Mouse (Mus musculus) liver, embryonic 14.5 days (tissue): Measurements from ENCODE around the gene Commd1. TPM values are rescaled to one million over a fixed set of nuclear protein-coding genes. Genes with fewer than 3 reads are reported as not detected.

Experiments used
- ATAC-seq: fragments of 200-750 bp; cut with Nextera tagmentation; 2 replicates; pipeline ENCODE4 v1.8.0; 2017; ENCODE audit warnings: moderate number of reproducible peaks, mild to moderate bottlenecking, moderate library complexity; ENCODE audit not compliant: insufficient read depth
- DNase-seq, 3 experiments: peaks; one replicate each; pipeline ENCODE4 v3.0.0-alpha.2; 2012 to 2013; ENCODE audit warnings: low read depth in 3 of 3, low spot score in 3 of 3
- H3K27ac ChIP-seq: fragments of 300-500 bp; sonication (generic); 2 replicates; pipeline ENCODE4 v1.5.1; 2014; ENCODE audit warnings: moderate library complexity, mild to moderate bottlenecking, control low read depth, inconsistent platforms
- H3K27me3 ChIP-seq: fragments of 300-500 bp; sonication (generic); 2 replicates; pipeline ENCODE4 v1.6.1; 2014; ENCODE audit warnings: mild to moderate bottlenecking, low read length, moderate library complexity; ENCODE audit not compliant: control insufficient read depth, insufficient read depth
- H3K36me3 ChIP-seq: fragments of 300-500 bp; sonication (generic); replicated peaks from 2 replicates; pipeline ENCODE4 v1.6.1; 2014; ENCODE audit warnings: low read depth; ENCODE audit not compliant: control insufficient read depth, insufficient read depth
- H3K4me1 ChIP-seq, 2 experiments: fragments of 200-500 bp in 1 of 2; fragments of 300-500 bp in 1 of 2; sonication (generic) in 1 of 2; replicated peaks; 2 replicates each; pipeline ENCODE4 v1.6.1; 2012 to 2014; ENCODE audit warnings: antibody characterized with exemption in 1 of 2, inconsistent platforms in 1 of 2, low read length in 1 of 2; ENCODE audit not compliant: control insufficient read depth in 2 of 2, insufficient read depth in 2 of 2
- H3K4me2 ChIP-seq: fragments of 300-500 bp; sonication (generic); 2 replicates; pipeline ENCODE4 v1.6.1; 2014; ENCODE audit warnings: low read depth, mild to moderate bottlenecking, control low read depth, moderate library complexity
- H3K4me3 ChIP-seq, 2 experiments: fragments of 200-500 bp in 1 of 2; fragments of 300-500 bp in 1 of 2; sonication (generic) in 1 of 2; 2 replicates each; pipeline ENCODE4 v1.5.1; 2012 to 2014; ENCODE audit warnings: low read depth in 2 of 2, low read length in 2 of 2, mild to moderate bottlenecking in 2 of 2, control low read depth in 1 of 2, inconsistent platforms in 1 of 2, moderate library complexity in 1 of 2; ENCODE audit not compliant: insufficient read depth in 1 of 2
- H3K9ac ChIP-seq: fragments of 300-500 bp; sonication (generic); replicated peaks from 2 replicates; pipeline ENCODE4 v1.6.1; 2014; ENCODE audit warnings: mild to moderate bottlenecking, control low read depth, moderate library complexity
- H3K9me3 ChIP-seq: fragments of 300-500 bp; sonication (generic); 2 replicates; pipeline ENCODE4 v1.6.1; 2016; ENCODE audit warnings: low read length, mixed read lengths; ENCODE audit not compliant: control insufficient read depth
- CTCF ChIP-seq: IDR thresholded peaks from 2 replicates; pipeline ENCODE4 v1.5.1; 2016; ENCODE audit warnings: antibody characterized with exemption, low read depth, control low read depth
- EP300 ChIP-seq: IDR thresholded peaks from 2 replicates; pipeline ENCODE4 v1.6.1; 2016; ENCODE audit warnings: antibody characterized with exemption, low read depth
- WGBS: fragments of 180-500 bp; shearing (Covaris S2); extraction: QIAGEN DNeasy Blood & Tissue Kit; methylation state at CpG from one replicate; pipeline ENCODE4 v1.1.7; 2014; ENCODE audit not compliant: insufficient replicate concordance; 5-methylcytosine and 5-hydroxymethylcytosine counted together
- polyA plus RNA-seq, 2 experiments: library from polyadenylated mRNA; depleted of rRNA in 1 of 2; stranded (reverse) in 1 of 2; unstranded in 1 of 2; fragments of >200 nt; fragmentation: Nextera tagmentation in 1 of 2; extraction: Ambion mirVana in 1 of 2; gene quantifications; 2 replicates each; pipeline versions ENCODE4 v1.2.1 to v1.2.3; 2012 to 2014

Commd1 gene
- polyA plus RNA-seq, 2 experiments, result 35.6 to 203 TPM

DNA sequence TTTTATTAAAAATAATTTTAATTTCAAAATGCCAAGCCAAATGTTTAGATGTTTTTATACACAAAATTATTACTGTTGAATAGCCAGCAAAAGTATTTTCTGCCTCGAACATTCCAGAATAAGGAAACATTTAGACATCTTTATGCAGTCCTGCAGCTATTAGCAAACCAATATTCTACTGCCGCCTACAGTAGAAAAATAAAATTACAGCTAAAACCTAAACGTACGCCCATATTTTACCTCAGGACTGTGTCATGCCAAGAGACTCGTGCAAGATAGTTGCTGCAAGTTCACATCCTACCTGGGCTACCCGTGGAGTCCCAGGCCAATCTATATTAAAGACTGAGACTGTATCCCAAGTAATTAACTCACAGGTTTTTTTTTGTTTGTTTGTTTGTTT, 12.7 kb downstream of the Commd1 start:
- no peaks in the 10 kb centered on the region for H3K9me3 ChIP-seq
- H3K4me1 ChIP-seq, result peaks cover 0 to under 1% of the 10 kb centered on the region in 2 experiments; a peak in 1 of 4 replicates
- no peaks in the 10 kb centered on the region for H3K27me3 ChIP-seq
- no peak overlapping the region for H3K9ac ChIP-seq
- no peak overlapping the region for H3K4me2 ChIP-seq
- no peaks in the 10 kb centered on the region for H3K36me3 ChIP-seq
- ATAC-seq (no peak), DNase-seq (peak in 2 of 3 experiments; percentile 26 to 51)
- TF ChIP-seq EP300 (no peak), CTCF (peak; percentile 63)
- 30% methylated on average over 6 of the region's 6 CpGs for WGBS
- H3K4me3 ChIP-seq, result no peak overlapping the region
- no peak overlapping the region for H3K27ac ChIP-seq

GRCm38 (mm10) chr11:22965503-22965902, 16.7 kb downstream of the Commd1 start:
- Histone ChIP-seq H3K9me3 (no peaks in the 10 kb centered on the region), H3K27me3 (no peaks in the 10 kb centered on the region), H3K36me3 (no peaks in the 10 kb centered on the region), H3K9ac (no peak overlapping the region), H3K4me3 (no peak overlapping the region), H3K4me1 (0 out of 4 replicates have a peak, but pooled peaks cover 0 to 2% of the 10 kb centered on the region in 2 experiments), H3K27ac (no peak overlapping the region), H3K4me2 (no peak overlapping the region)
- DNase-seq (no peak), ATAC-seq (no peak)
- TF ChIP-seq CTCF (peak; percentile 59), EP300 (no peak)
- 76% methylated on average over 4 of the region's 4 CpGs for WGBS

GRCm38 (mm10) chr11:22964401-22964800, 17.8 kb downstream of the Commd1 start:
- no peak for TF ChIP-seq EP300
- no peaks in the 10 kb centered on the region for H3K36me3 ChIP-seq
- 83% methylated on average over 4 of the region's 4 CpGs for WGBS
- ATAC-seq, result no peak
- no peak for DNase-seq
- H3K27me3 ChIP-seq, result no peaks in the 10 kb centered on the region
- 0 out of 4 replicates have a peak, but pooled peaks cover 0 to 2% of the 10 kb centered on the region in 2 experiments for H3K4me1 ChIP-seq
- no peak overlapping the region for H3K27ac ChIP-seq
- H3K9ac ChIP-seq, result no peak overlapping the region
- no peak overlapping the region for H3K4me3 ChIP-seq
- no peaks in the 10 kb centered on the region for H3K9me3 ChIP-seq
- H3K4me2 ChIP-seq, result no peak overlapping the region

- Histone ChIP-seq H3K4me3 (no peak overlapping the region), H3K9ac (no peak overlapping the region), H3K4me2 (no peak overlapping the region), H3K9me3 (no peaks in the 10 kb centered on the region), H3K4me1 (0 out of 4 replicates have a peak, but pooled peaks cover 0 to 2% of the 10 kb centered on the region in 2 experiments), H3K27ac (no peak overlapping the region), H3K27me3 (no peaks in the 10 kb centered on the region), H3K36me3 (no peaks in the 10 kb centered on the region)
- ATAC-seq (no peak), DNase-seq (no peak)
- TF ChIP-seq CTCF (no peak), EP300 (no peak)
- 66% methylated on average over 1 of the region's 1 CpGs for WGBS
Measured at GRCm38 (mm10) chr11:22962101-22962500, 20.1 kb downstream of the Commd1 start.

GRCm38 (mm10) chr11:22957791-22958374, 24.3 kb downstream of the Commd1 start:
- H3K9me3 ChIP-seq, result no peaks in the 10 kb centered on the region
- WGBS, result 71% methylated on average over 4 of the region's 4 CpGs
- ATAC-seq (no peak), DNase-seq (no peak)
- H3K4me3 ChIP-seq, result no peak overlapping the region
- no peak overlapping the region for H3K4me2 ChIP-seq
- peak; percentile 54 for TF ChIP-seq CTCF
- TF ChIP-seq EP300, result no peak
- H3K27me3 ChIP-seq, result no peaks in the 10 kb centered on the region
- H3K9ac ChIP-seq, result no peak overlapping the region
- H3K36me3 ChIP-seq, result no peaks in the 10 kb centered on the region
- H3K4me1 ChIP-seq, result no peaks in the 10 kb centered on the region
- no peak overlapping the region for H3K27ac ChIP-seq
